Mouse (Mus musculus) liver, adult 2 months (tissue): ENCODE results near the gene Pemt.

Source experiments
- CTCF ChIP-seq: fragments of 200-500 bp; IDR thresholded peaks from 2 replicates; pipeline ENCODE4 v1.5.1; 2011; ENCODE audit warnings: low read depth, low read length, control low read depth
- POLR2A ChIP-seq: fragments of 200-500 bp; IDR thresholded peaks from 2 replicates; pipeline ENCODE4 v1.6.1; 2011; ENCODE audit warnings: low read length, control low read depth; ENCODE audit not compliant: insufficient read depth; ENCODE audit errors: extremely low read depth

- TF ChIP-seq CTCF (no peak), POLR2A (no peak)
Observed at GRCm38 (mm10) chr11:59948401-59948767, 97.9 kb downstream of the Pemt start.
